Mouse (Mus musculus): ENCODE results near the gene Zbtb40.
A peak's percentile ranks its signal among the peaks of the same experiment; 100 is the strongest.

DNA sequence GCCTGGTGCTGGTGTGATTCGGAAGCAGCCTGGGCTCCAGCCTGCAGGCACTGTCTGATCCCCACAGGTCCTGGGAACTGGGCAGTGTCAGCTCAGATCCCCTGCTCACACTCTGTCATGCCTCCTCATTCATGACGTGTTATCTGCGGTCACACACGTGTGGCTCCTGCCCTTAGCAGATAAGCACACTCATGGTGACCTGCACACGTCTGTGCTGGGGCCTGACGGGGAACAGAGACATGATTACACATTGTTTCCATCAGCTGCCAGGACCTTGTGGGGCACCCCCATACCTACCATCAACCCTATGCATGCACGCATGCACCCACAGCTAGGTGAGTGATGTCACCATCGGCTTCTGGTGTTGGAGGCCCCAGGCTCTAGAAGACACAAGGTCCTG is 118.1 kb downstream of the Zbtb40 start:
- TF ChIP-seq CTCF (IDR thresholded peaks at IDR 0.05; ENCODE audit: low read depth) (no peak), EP300 (IDR thresholded peaks at IDR 0.05; ENCODE audit: low read depth) (peak; percentile 90)
